Mouse (Mus musculus): Measurements from ENCODE around the gene Nufip2. TPM values are rescaled to one million over a fixed set of nuclear protein-coding genes. Genes with fewer than 3 reads are reported as not detected.

Nufip2 gene
- total and polyA plus RNA-seq, 2 experiments from 2014 or later, result 3.5 to 55.1 TPM

- 95% methylated on average over 2 of the region's 2 CpGs for WGBS
- Histone ChIP-seq H3K9ac (replicated peaks; ENCODE audit: low read depth, low read length) (no peak overlapping the region), H3K9me3 (replicated peaks; ENCODE audit: control insufficient read depth, low read length) (no peaks in the 10 kb centered on the region), H3K4me1 (ENCODE audit: control insufficient read depth, insufficient read depth) (no peaks in the 10 kb centered on the region), H3K27me3 (ENCODE audit: control insufficient read depth, insufficient read depth, low read length) (no peaks in the 10 kb centered on the region), H3K4me2 (ENCODE audit: low read depth, low read length) (no peak overlapping the region), H3K36me3 (replicated peaks; ENCODE audit: control insufficient read depth, insufficient read depth, low read length) (peaks cover 11% of the 10 kb centered on the region; the same call in 1 of the 2 replicates), H3K4me3 (ENCODE audit: low read depth, low read length) (no peak overlapping the region), H3K27ac (ENCODE audit: low read depth) (no peak overlapping the region)
- DNase-seq (ENCODE audit: low spot score), result no peak
- no peak for ATAC-seq (ENCODE audit: insufficient read depth, low read depth)
- no peak for TF ChIP-seq EP300 (IDR thresholded peaks at IDR 0.05; ENCODE audit: low read depth)
- no peak for TF ChIP-seq CTCF (IDR thresholded peaks at IDR 0.05; ENCODE audit: low read depth)
Observed at GRCm38 (mm10) chr11:77719055-77719454, 33.1 kb downstream of the Nufip2 start.

GRCm38 (mm10) chr11:77721389-77721788, 35.4 kb downstream of the Nufip2 start:
- no peak overlapping the region for H3K4me2 ChIP-seq (ENCODE audit: low read depth, low read length)
- no peak for ATAC-seq (ENCODE audit: insufficient read depth, low read depth)
- 93% methylated on average over 4 of the region's 4 CpGs for WGBS
- H3K27ac ChIP-seq (ENCODE audit: low read depth), result no peak overlapping the region
- H3K36me3 ChIP-seq (replicated peaks; ENCODE audit: control insufficient read depth, insufficient read depth, low read length), result 0 out of 2 replicates have a peak, but pooled peaks cover 3% of the 10 kb centered on the region
- H3K9ac ChIP-seq (replicated peaks; ENCODE audit: low read depth, low read length), result no peak overlapping the region
- no peak for DNase-seq (ENCODE audit: low spot score)
- no peak for TF ChIP-seq EP300 (IDR thresholded peaks at IDR 0.05; ENCODE audit: low read depth)
- no peak for TF ChIP-seq CTCF (IDR thresholded peaks at IDR 0.05; ENCODE audit: low read depth)
- H3K9me3 ChIP-seq (replicated peaks; ENCODE audit: control insufficient read depth, low read length), result no peaks in the 10 kb centered on the region
- no peaks in the 10 kb centered on the region for H3K4me1 ChIP-seq (ENCODE audit: control insufficient read depth, insufficient read depth)
- H3K27me3 ChIP-seq (ENCODE audit: control insufficient read depth, insufficient read depth, low read length), result no peaks in the 10 kb centered on the region
- no peak overlapping the region for H3K4me3 ChIP-seq (ENCODE audit: low read depth, low read length)

DNA sequence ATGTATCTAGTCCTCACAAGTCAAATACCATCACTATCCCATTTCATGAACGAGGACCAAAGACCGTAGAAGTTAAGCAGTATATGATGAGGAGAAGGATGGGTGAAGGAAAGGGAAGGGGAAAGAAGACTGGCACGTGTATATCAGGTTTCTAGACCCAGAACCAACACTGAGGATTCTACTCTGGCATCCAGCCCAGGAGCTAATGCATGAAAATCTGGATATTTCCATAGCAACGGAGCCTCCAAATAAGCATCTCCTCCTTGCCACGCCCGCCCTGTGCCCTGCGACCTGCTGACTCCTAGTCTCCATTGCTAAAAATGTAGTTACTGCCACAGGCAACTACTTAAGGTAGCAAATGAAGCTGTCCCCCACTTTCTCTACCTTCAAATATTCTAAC, 38.8 kb downstream of the Nufip2 start:
- H3K9ac ChIP-seq (replicated peaks; ENCODE audit: low read depth, low read length), result no peak overlapping the region
- no peaks in the 10 kb centered on the region for H3K4me1 ChIP-seq (ENCODE audit: control insufficient read depth, insufficient read depth)
- H3K9me3 ChIP-seq (replicated peaks; ENCODE audit: control insufficient read depth, low read length), result no peaks in the 10 kb centered on the region
- no peak overlapping the region for H3K4me3 ChIP-seq (ENCODE audit: low read depth, low read length)
- H3K27ac ChIP-seq (ENCODE audit: low read depth), result no peak overlapping the region
- no peaks in the 10 kb centered on the region for H3K27me3 ChIP-seq (ENCODE audit: control insufficient read depth, insufficient read depth, low read length)
- WGBS, result 76% methylated on average over 7 of the region's 7 CpGs
- TF ChIP-seq CTCF (IDR thresholded peaks at IDR 0.05; ENCODE audit: low read depth) (no peak), EP300 (IDR thresholded peaks at IDR 0.05; ENCODE audit: low read depth) (no peak)
- no peak for DNase-seq (ENCODE audit: low spot score)
- ATAC-seq (ENCODE audit: insufficient read depth, low read depth), result no peak
- no peak overlapping the region for H3K4me2 ChIP-seq (ENCODE audit: low read depth, low read length)
- H3K36me3 ChIP-seq (replicated peaks; ENCODE audit: control insufficient read depth, insufficient read depth, low read length), result no peaks in the 10 kb centered on the region

- no peak within 1 kb of the TSS for H3K9ac ChIP-seq (replicated peaks; ENCODE audit: low read depth, low read length)
- no peak within 1 kb of the TSS for H3K4me3 ChIP-seq (ENCODE audit: low read depth, low read length)
- TF ChIP-seq CTCF (IDR thresholded peaks at IDR 0.05; ENCODE audit: low read depth) (no peak), EP300 (IDR thresholded peaks at IDR 0.05; ENCODE audit: low read depth) (no peak)
- ATAC-seq (ENCODE audit: insufficient read depth, low read depth), result no peak
- H3K4me2 ChIP-seq (ENCODE audit: low read depth, low read length), result no peak within 1 kb of the TSS
- no peaks in the 10 kb centered on the region for H3K36me3 ChIP-seq (replicated peaks; ENCODE audit: control insufficient read depth, insufficient read depth, low read length)
- H3K27me3 ChIP-seq (ENCODE audit: control insufficient read depth, insufficient read depth, low read length), result no peaks in the 10 kb centered on the region
- no peaks in the 10 kb centered on the region for H3K9me3 ChIP-seq (replicated peaks; ENCODE audit: control insufficient read depth, low read length)
- DNase-seq (ENCODE audit: low spot score), result no peak
- H3K27ac ChIP-seq (ENCODE audit: low read depth), result no peak within 1 kb of the TSS
- H3K4me1 ChIP-seq (ENCODE audit: control insufficient read depth, insufficient read depth), result no peaks in the 10 kb centered on the region
- 46% methylated on average over 7 of the region's 7 CpGs for WGBS
Observed at GRCm38 (mm10) chr11:77725183-77725582, 39.2 kb downstream of the Nufip2 start, which contains the start of gene Cryba1. Gene Cryba1, minus strand, starts transcription at chr11:77725283.

GRCm38 (mm10) chr11:77728587-77728986, 42.6 kb downstream of the Nufip2 start:
- no peak for DNase-seq (ENCODE audit: low spot score)
- Histone ChIP-seq H3K4me2 (ENCODE audit: low read depth, low read length) (no peak overlapping the region), H3K4me3 (ENCODE audit: low read depth, low read length) (no peak overlapping the region), H3K9ac (replicated peaks; ENCODE audit: low read depth, low read length) (no peak overlapping the region), H3K36me3 (replicated peaks; ENCODE audit: control insufficient read depth, insufficient read depth, low read length) (no peaks in the 10 kb centered on the region), H3K9me3 (replicated peaks; ENCODE audit: control insufficient read depth, low read length) (no peaks in the 10 kb centered on the region), H3K27ac (ENCODE audit: low read depth) (no peak overlapping the region), H3K27me3 (ENCODE audit: control insufficient read depth, insufficient read depth, low read length) (no peaks in the 10 kb centered on the region), H3K4me1 (ENCODE audit: control insufficient read depth, insufficient read depth) (no peaks in the 10 kb centered on the region)
- ATAC-seq (ENCODE audit: insufficient read depth, low read depth), result no peak
- TF ChIP-seq CTCF (IDR thresholded peaks at IDR 0.05; ENCODE audit: low read depth), result no peak
- TF ChIP-seq EP300 (IDR thresholded peaks at IDR 0.05; ENCODE audit: low read depth), result no peak
- 56% methylated on average over 2 of the region's 2 CpGs for WGBS

GRCm38 (mm10) chr11:77737289-77737688, 51.3 kb downstream of the Nufip2 start:
- Histone ChIP-seq H3K4me1 (ENCODE audit: control insufficient read depth, insufficient read depth) (no peaks in the 10 kb centered on the region), H3K9ac (replicated peaks; ENCODE audit: low read depth, low read length) (no peak overlapping the region), H3K27me3 (ENCODE audit: control insufficient read depth, insufficient read depth, low read length) (no peaks in the 10 kb centered on the region), H3K27ac (ENCODE audit: low read depth) (no peak overlapping the region), H3K36me3 (replicated peaks; ENCODE audit: control insufficient read depth, insufficient read depth, low read length) (no peaks in the 10 kb centered on the region), H3K4me3 (ENCODE audit: low read depth, low read length) (no peak overlapping the region), H3K4me2 (ENCODE audit: low read depth, low read length) (no peak overlapping the region), H3K9me3 (replicated peaks; ENCODE audit: control insufficient read depth, low read length) (no peaks in the 10 kb centered on the region)
- TF ChIP-seq EP300 (IDR thresholded peaks at IDR 0.05; ENCODE audit: low read depth), result no peak
- TF ChIP-seq CTCF (IDR thresholded peaks at IDR 0.05; ENCODE audit: low read depth), result peak; percentile 98
- ATAC-seq (ENCODE audit: insufficient read depth, low read depth) (peak; percentile 62; the same call in 1 of the 2 replicates), DNase-seq (ENCODE audit: low spot score) (peak; percentile 68)
- 1% methylated on average over 6 of the region's 6 CpGs for WGBS
